ENCODE assay signal across 8 mouse cellular contexts in the genomic region with DNA sequence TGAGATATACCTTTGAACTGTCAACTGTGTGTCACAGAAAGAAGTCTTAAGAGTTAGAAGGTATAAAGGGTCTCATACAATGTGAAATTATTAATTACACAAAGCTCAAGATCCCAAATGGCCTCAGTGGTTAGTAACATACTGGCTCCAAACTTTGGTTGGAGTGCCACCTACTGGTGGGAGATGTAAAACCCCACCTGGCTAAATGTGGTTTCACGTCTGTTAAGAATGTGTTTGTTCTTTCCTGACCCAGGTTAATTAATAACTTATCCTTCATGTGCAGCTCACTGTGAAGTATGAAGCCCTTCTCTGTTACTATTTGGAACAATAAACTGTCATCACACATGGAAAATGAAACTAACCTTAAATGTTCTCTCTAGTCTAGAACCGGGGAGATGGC. TPM values are rescaled to one million over a fixed set of nuclear protein-coding genes. Genes with fewer than 3 reads are reported as not detected.
DNase-seq lines count a peak whose midpoint lies in the region; ATAC-seq lines count a peak whose summit lies in the region.

No protein-coding gene starts in this region.

- DNase-seq in hindbrain, embryonic 10.5 days (ENCODE audit: low spot score) = peak; percentile 20
- peak; percentile 44 to 51 for DNase-seq in adrenal gland, adult 18-20 months (ENCODE audit: low spot score in 2 of 2)
- DNase-seq in left cerebral cortex, postnatal 4 days = peak; percentile 59
- DNase-seq in splenic B cell, adult 2 months (ENCODE audit: low read depth, low spot score) = peak; percentile 80

- intact Hi-C loops in left cerebral cortex, postnatal 4 days (cut with DNase I) = loop anchor here (10.0 kb wide), 1 partner anchor 689 kb away; no protein-coding TSS in a partner anchor

- no peak overlapping the region for H3K9ac ChIP-seq in hindbrain, embryonic 12.5 days
- no peak overlapping the region for H3K9ac ChIP-seq in intestine, embryonic 16.5 days (ENCODE audit: low read depth, low read length)
- H3K9ac ChIP-seq in midbrain, embryonic 15.5 days = no peak overlapping the region

- 66% methylated on average over 2 of the region's 2 CpGs for WGBS in hindbrain, embryonic 10.5 days
- 66% methylated on average over 2 of the region's 2 CpGs for WGBS in hindbrain, embryonic 12.5 days
- 44% methylated on average over 2 of the region's 2 CpGs for WGBS in intestine, embryonic 16.5 days
- 65% methylated on average over 2 of the region's 2 CpGs for WGBS in midbrain, embryonic 15.5 days

- no peaks in the 10 kb centered on the region for H3K9me3 ChIP-seq in hindbrain, embryonic 10.5 days
- no peaks in the 10 kb centered on the region for H3K9me3 ChIP-seq in hindbrain, embryonic 12.5 days (replicated peaks)
- no peaks in the 10 kb centered on the region for H3K9me3 ChIP-seq in intestine, embryonic 16.5 days (ENCODE audit: control insufficient read depth, low read length)
- no peaks in the 10 kb centered on the region for H3K9me3 ChIP-seq in midbrain, embryonic 15.5 days

- H3K27me3 ChIP-seq in hindbrain, embryonic 10.5 days (ENCODE audit: insufficient read depth, poor library complexity, severe bottlenecking) = no peaks in the 10 kb centered on the region
- H3K27me3 ChIP-seq in hindbrain, embryonic 12.5 days = no peaks in the 10 kb centered on the region
- no peaks in the 10 kb centered on the region for H3K27me3 ChIP-seq in intestine, embryonic 16.5 days (replicated peaks; ENCODE audit: control insufficient read depth, insufficient read depth, low read length)
- no peaks in the 10 kb centered on the region for H3K27me3 ChIP-seq in midbrain, embryonic 15.5 days (replicated peaks)
- H3K27me3 ChIP-seq in splenic B cell, adult 2 months (ENCODE audit: control insufficient read depth, insufficient read depth, low read length, poor library complexity, severe bottlenecking) = no peaks in the 10 kb centered on the region

- no peak overlapping the region for H3K4me2 ChIP-seq in hindbrain, embryonic 12.5 days (replicated peaks)
- H3K4me2 ChIP-seq in intestine, embryonic 16.5 days (ENCODE audit: low read depth, low read length) = no peak overlapping the region
- no peak overlapping the region for H3K4me2 ChIP-seq in midbrain, embryonic 15.5 days

- no peaks in the 10 kb centered on the region for H3K4me1 ChIP-seq in hindbrain, embryonic 10.5 days (replicated peaks)
- H3K4me1 ChIP-seq in hindbrain, embryonic 12.5 days = no peaks in the 10 kb centered on the region
- no peaks in the 10 kb centered on the region for H3K4me1 ChIP-seq in intestine, embryonic 16.5 days (ENCODE audit: control insufficient read depth, insufficient read depth, low read length)
- H3K4me1 ChIP-seq in midbrain, embryonic 15.5 days = no peaks in the 10 kb centered on the region

- H3K36me3 ChIP-seq in hindbrain, embryonic 10.5 days = peaks cover 45% of the 10 kb centered on the region
- peaks cover 21% of the 10 kb centered on the region for H3K36me3 ChIP-seq in hindbrain, embryonic 12.5 days
- H3K36me3 ChIP-seq in intestine, embryonic 16.5 days (ENCODE audit: control insufficient read depth, insufficient read depth, low read length) = no peaks in the 10 kb centered on the region
- H3K36me3 ChIP-seq in midbrain, embryonic 15.5 days (replicated peaks) = peaks cover 9% of the 10 kb centered on the region; the same call in 1 of the 2 replicates
- H3K36me3 ChIP-seq in splenic B cell, adult 2 months (ENCODE audit: control insufficient read depth, insufficient read depth, low read length, poor library complexity, severe bottlenecking) = peaks cover 6% of the 10 kb centered on the region

- H3K27ac ChIP-seq in hindbrain, embryonic 10.5 days = no peak overlapping the region
- no peak overlapping the region for H3K27ac ChIP-seq in hindbrain, embryonic 12.5 days
- H3K27ac ChIP-seq in intestine, embryonic 16.5 days (ENCODE audit: low read length) = no peak overlapping the region
- H3K27ac ChIP-seq in midbrain, embryonic 15.5 days = no peak overlapping the region

- H3K4me3 ChIP-seq in hindbrain, embryonic 10.5 days = no peak overlapping the region
- H3K4me3 ChIP-seq in hindbrain, embryonic 12.5 days = no peak overlapping the region
- no peak overlapping the region for H3K4me3 ChIP-seq in intestine, embryonic 16.5 days (ENCODE audit: low read length)
- no peak overlapping the region for H3K4me3 ChIP-seq in midbrain, embryonic 15.5 days

- no peak for ATAC-seq in hindbrain, embryonic 12.5 days (ENCODE audit: low FRiP score)
- ATAC-seq in erythroid progenitor cell, adult 5-6 weeks (replicated peaks; ENCODE audit: low FRiP score, poor library complexity, severe bottlenecking) = peak; percentile 80
- peak; percentile 80 for ATAC-seq in intestine, embryonic 16.5 days
- ATAC-seq in midbrain, embryonic 15.5 days (replicated peaks) = peak; percentile 54; the same call in 1 of the 2 replicates

RNA-seq across cellular contexts. Expression of gene Ublcp1, which starts 16.9 kb away (rescaled TPM):
- 58.5 and 72.0 TPM in 2 replicates for polyA plus RNA-seq in hindbrain, embryonic 10.5 days (2016; fragmentation: Nextera tagmentation; extraction: Ambion mirVana)
- 63.6 and 65.3 TPM in 2 replicates for polyA plus RNA-seq in hindbrain, embryonic 12.5 days (2016; fragmentation: Nextera tagmentation; extraction: Ambion mirVana)
- total RNA-seq in adrenal gland, adult 18-20 months (2021) = 10 to 100 TPM; 35.5 to 46.2 TPM
- total RNA-seq in erythroid progenitor cell, adult 5-6 weeks (2015; ENCODE audit: low replicate concordance) = 96.9 and 113 TPM in 2 replicates
- total RNA-seq in erythroid progenitor cell, adult 5-6 weeks (2017; ENCODE audit: low replicate concordance) = 66.6 and 109 TPM in 2 replicates
- 42.5 and 51.1 TPM in 2 replicates for polyA plus RNA-seq in intestine, embryonic 16.5 days (2015; fragmentation: Nextera tagmentation; extraction: Ambion mirVana)
- total RNA-seq in left cerebral cortex, postnatal 4 days (2021) = 10 to 100 TPM; 34.9 to 37.9 TPM
- 61.4 and 63.0 TPM in 2 replicates for polyA plus RNA-seq in midbrain, embryonic 15.5 days (2015; fragmentation: Nextera tagmentation; extraction: Ambion mirVana)

RNA-seq across cellular contexts. Expression of gene Il12b, which starts 53.6 kb away (rescaled TPM):
- polyA plus RNA-seq in hindbrain, embryonic 10.5 days (2016; fragmentation: Nextera tagmentation; extraction: Ambion mirVana) = not detected in 2 replicates
- polyA plus RNA-seq in hindbrain, embryonic 12.5 days (2016; fragmentation: Nextera tagmentation; extraction: Ambion mirVana) = not detected in 2 replicates
- not detected for total RNA-seq in adrenal gland, adult 18-20 months (2021)
- not detected in 2 replicates for total RNA-seq in erythroid progenitor cell, adult 5-6 weeks (2015; ENCODE audit: low replicate concordance)
- not detected in 2 replicates for total RNA-seq in erythroid progenitor cell, adult 5-6 weeks (2017; ENCODE audit: low replicate concordance)
- polyA plus RNA-seq in intestine, embryonic 16.5 days (2015; fragmentation: Nextera tagmentation; extraction: Ambion mirVana) = not detected in 2 replicates
- not detected for total RNA-seq in left cerebral cortex, postnatal 4 days (2021)
- 0.09 TPM in 1 of 2 replicates, not detected in the other for polyA plus RNA-seq in midbrain, embryonic 15.5 days (2015; fragmentation: Nextera tagmentation; extraction: Ambion mirVana)

Comparison
In these comparisons a context has a peak if more than half of its experiments do, and no peak if none do; other contexts are left out.
1. DNase-seq: peak in every context shown above with its lines; median percentile 80 in splenic B cell, adult 2 months; 59 in left cerebral cortex, postnatal 4 days; 48 in adrenal gland, adult 18-20 months; 20 in hindbrain, embryonic 10.5 days.